Mouse (Mus musculus) MEL-GATA-1-ER (cell line): ENCODE results near the gene Cyp2d26.
"Not testable (repeated sequence)": the region's sequence is repeated elsewhere in the genome, so short reads cannot be mapped to it uniquely, and the experiment has no call there.

Experiments used
- DNase-seq: peaks from one replicate; pipeline ENCODE4 v3.0.0-alpha.2; 2012; ENCODE audit warnings: low read depth; ENCODE audit errors: extremely low read depth

The Cyp2d26 gene

GRCm38 (mm10) chr15:82794277-82794676 lies at the start of gene Cyp2d26:
Gene Cyp2d26, minus strand, starts transcription at chr15:82794294.
- no peak for DNase-seq

DNA sequence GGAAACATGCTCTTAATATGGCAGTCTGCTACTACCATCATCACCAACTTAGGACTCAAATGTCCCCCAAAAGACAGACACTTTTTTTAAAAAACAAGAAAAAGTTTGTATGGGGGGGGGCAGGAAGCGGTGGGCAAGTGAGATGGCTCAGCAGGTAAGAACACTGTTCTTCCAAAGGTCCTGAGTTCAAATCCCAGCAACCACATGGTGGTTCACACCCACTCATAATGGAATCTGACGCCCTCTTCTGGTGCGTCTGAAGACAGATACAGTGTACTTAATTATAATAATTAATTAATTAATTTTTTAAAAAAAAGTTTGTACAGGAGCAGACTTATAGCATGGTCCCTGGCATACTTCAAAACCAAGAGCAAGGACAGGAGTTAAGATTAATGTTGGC lies 45.1 kb upstream of the Cyp2d26 start:
- no peak for DNase-seq

- no peak for DNase-seq
Measured at GRCm38 (mm10) chr15:82829917-82830316, 35.8 kb upstream of the Cyp2d26 start.

- no peak for DNase-seq
Measured at GRCm38 (mm10) chr15:82825866-82826265, 31.8 kb upstream of the Cyp2d26 start.

DNA sequence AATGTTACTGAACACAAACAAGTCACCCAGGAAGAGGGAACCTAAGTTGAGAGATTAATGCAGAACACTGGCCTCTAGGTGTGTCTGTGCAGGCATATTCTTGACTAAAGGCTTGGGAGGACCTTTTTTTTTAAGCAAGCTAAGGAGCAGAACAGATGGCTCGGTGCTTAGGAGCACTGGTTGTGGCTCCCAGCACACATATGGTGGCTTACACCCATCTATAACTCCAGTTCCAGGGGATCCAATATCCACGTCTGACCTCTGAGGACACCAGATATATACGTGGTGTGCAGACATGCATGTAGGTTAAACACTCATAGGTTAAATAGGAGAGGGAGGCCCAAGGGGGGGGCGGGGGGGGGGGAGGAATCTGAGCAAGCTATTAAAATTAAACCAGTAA lies 28.3 kb upstream of the Cyp2d26 start:
- no peak for DNase-seq

- DNase-seq: no peak
Measured at GRCm38 (mm10) chr15:82821657-82822056, 27.6 kb upstream of the Cyp2d26 start.

GRCm38 (mm10) chr15:82815296-82815695 lies 21.2 kb upstream of the Cyp2d26 start:
- no peak for DNase-seq

DNA sequence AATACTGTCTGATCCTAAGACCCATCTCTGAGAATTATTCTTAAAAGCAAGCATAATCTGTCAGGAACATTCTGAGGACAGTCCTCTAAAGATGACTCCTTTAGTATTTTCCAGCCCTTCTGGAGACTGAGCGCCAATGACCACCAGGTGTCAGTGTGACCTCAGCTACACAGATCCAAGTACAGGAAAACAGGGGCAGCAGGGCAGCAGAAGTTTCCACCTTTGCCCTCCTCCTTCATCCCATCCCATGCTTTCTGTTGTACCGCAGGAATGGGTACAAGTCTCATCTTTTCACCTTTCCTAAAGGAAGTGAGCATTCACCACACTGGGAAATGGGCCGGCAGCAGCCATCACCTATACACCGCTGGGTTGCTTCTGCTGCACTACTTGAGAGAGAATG lies 20.7 kb upstream of the Cyp2d26 start:
- DNase-seq: peak; percentile 9

GRCm38 (mm10) chr15:82814321-82814720 lies 20.2 kb upstream of the Cyp2d26 start:
- DNase-seq: no peak

DNA sequence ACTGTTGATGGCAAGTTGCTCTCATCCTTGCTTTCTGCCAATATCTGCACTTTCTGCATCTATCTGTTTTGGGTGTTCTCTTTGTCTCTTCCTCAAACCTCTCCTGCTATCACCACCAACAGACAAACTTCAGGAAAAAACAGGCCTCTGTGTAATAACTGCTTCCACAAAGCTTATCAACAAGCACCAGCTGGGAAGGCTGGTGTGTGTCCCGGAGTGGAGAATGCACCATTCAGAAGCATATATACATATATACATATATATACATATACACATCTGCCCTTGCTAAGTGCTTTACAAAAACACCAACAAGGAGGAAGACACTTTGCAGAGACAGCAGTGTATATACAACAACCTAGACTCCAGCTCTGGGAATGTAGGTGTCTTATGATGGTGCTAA lies 16.5 kb upstream of the Cyp2d26 start:
- peak; percentile 93 for DNase-seq

DNA sequence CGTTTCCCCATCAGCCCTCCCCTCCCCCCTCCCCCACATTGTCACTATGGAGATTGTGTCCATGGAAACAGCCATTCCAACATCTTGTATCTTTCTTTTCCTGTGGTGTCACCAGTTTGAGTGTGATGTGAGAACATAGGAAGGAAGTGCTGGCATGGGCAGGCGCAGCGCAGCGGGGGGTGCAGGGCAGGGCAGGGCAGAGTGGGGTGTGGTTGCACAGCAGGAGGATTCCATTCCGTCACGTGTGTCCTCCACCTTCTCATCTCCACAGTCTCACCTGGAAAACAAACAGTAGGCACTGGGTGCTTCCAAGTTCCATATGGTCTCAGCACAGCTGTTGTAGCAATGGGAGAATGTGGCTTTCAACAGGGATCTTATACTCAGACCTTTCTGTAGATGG lies 15.4 kb upstream of the Cyp2d26 start:
- DNase-seq: peak; percentile 20

- no peak for DNase-seq
Measured at GRCm38 (mm10) chr15:82806969-82807763, 13.1 kb upstream of the Cyp2d26 start.

GRCm38 (mm10) chr15:82804708-82805639 lies 10.9 kb upstream of the Cyp2d26 start:
- DNase-seq: peak; percentile 52

GRCm38 (mm10) chr15:82795936-82796440 lies 1.9 kb upstream of the Cyp2d26 start:
- no peak for DNase-seq

- no peak for DNase-seq
Measured at GRCm38 (mm10) chr15:82793868-82794267, 226 bp downstream of the Cyp2d26 start.

GRCm38 (mm10) chr15:82793454-82793853 lies 640 bp downstream of the Cyp2d26 start:
- DNase-seq: no peak

GRCm38 (mm10) chr15:82792566-82792965 lies 1.5 kb downstream of the Cyp2d26 start:
- no peak for DNase-seq

GRCm38 (mm10) chr15:82784581-82784980 lies 9.5 kb downstream of the Cyp2d26 start:
- DNase-seq: no peak

- no peak for DNase-seq
Measured at GRCm38 (mm10) chr15:82783800-82784199, 10.3 kb downstream of the Cyp2d26 start.

DNA sequence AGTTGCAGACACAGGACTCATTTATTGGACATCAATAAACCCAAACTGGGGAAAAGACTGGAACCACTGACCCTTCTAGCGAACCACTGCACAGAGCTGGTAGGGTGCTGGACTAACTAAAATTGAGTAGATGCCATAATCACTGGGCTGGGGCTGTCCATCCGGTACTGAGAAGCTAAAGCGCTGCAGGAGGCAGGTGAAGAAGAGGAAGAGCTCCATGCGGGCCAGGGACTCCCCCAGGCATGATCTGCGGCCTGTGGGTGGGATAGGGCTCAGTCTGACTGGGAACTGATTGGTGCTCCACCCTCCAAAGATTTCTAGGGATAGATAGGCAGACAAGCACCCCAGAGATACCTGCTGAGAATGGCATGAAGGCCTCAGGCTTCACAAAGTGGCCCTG lies 16.2 kb downstream of the Cyp2d26 start:
- not testable (repeated sequence) for DNase-seq

- DNase-seq: no peak
Measured at GRCm38 (mm10) chr15:82765943-82766342, 28.2 kb downstream of the Cyp2d26 start.

DNA sequence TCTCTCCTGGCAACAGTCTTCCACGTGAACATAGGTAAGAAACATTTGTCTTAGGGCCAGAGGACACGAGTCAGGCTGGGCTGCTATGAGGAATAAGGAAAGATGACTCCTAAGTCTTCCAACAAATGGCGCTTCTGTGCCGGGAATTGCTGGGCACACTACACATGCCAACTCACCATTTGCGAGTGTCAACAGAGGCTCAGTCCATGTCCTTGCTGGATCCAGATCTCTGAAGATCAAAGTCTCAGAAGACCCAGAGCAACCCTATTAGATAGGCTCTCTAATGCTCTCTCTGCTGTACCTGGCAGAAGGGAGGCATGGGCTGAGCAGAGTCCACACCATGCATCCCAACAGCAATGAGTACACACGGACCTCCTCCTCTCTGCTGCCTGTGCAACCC lies 29.2 kb downstream of the Cyp2d26 start:
- DNase-seq: no peak
